Mouse (Mus musculus): ENCODE results near the gene Ap1m2.

Ap1m2 gene

DNA sequence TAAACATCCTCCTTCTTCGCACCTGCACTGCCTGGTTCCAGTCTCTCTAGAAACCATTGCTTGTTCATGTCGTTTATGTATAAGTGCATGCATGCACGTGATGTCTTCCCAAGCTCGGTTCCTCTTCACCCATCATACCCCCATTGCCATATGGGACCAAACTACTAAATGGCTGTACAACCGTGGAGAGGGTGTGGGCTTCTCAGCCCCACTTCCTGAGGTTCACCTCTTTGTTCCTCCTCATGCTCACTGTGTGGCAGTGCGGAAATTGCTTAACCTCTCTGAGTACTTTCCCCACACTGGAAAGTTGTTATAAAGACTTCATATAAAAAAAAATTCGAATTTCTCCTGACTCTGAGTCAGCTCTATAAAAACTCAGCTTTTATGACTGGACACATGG, 4.6 kb upstream of the Ap1m2 start:
- CTCF ChIA-PET, result interaction anchor here in 1 of 4 experiments (1.0 to 7.1 kb wide), 2 partner anchors 21 to 41 kb away, joined by 3 to 96 read pairs; no protein-coding TSS in a partner anchor
- POLR2A ChIA-PET, result interaction anchor here in 2 of 4 experiments (1.1 to 3.6 kb wide), 5 partner anchors 13 to 104 kb away, joined by 3 to 15 read pairs (median 4); partner anchors contain the start of gene Cdkn2d (in 1 of the 2)

DNA sequence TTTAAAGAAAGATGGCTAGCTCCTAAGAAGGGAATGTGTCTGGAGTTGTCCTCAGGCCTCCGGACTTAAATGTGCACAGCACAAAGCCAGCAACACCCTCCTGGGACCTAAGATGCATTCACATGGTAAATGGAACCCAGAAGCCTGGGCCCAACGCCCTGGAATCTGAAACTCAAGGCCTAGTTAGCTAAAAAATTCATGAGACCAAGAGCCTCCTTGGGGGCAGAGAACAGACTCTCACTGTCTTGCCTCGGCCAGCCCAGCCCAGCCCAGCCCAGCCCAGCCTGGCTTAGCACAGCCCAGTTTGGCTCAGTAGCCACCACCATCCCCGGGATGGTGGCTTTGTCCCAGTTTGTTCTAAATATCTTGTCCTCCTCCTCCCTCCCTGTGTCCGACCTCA, 3.3 kb upstream of the Ap1m2 start:
- ChIA-PET CTCF (interaction anchor here (0.5 to 7.1 kb wide), 8 partner anchors 15 to 51 kb away, joined by 3 to 96 read pairs (median 5); no protein-coding TSS in a partner anchor), POLR2A (interaction anchor here in 2 of 4 experiments (0.7 to 3.6 kb wide), 22 partner anchors 15 to 339 kb away, joined by 3 to 15 read pairs (median 4); partner anchors contain the start of genes Cdkn2d (in 2 of the 2), Atg4d (in 1 of the 2) and Tmed1 (in 1 of the 2))

DNA sequence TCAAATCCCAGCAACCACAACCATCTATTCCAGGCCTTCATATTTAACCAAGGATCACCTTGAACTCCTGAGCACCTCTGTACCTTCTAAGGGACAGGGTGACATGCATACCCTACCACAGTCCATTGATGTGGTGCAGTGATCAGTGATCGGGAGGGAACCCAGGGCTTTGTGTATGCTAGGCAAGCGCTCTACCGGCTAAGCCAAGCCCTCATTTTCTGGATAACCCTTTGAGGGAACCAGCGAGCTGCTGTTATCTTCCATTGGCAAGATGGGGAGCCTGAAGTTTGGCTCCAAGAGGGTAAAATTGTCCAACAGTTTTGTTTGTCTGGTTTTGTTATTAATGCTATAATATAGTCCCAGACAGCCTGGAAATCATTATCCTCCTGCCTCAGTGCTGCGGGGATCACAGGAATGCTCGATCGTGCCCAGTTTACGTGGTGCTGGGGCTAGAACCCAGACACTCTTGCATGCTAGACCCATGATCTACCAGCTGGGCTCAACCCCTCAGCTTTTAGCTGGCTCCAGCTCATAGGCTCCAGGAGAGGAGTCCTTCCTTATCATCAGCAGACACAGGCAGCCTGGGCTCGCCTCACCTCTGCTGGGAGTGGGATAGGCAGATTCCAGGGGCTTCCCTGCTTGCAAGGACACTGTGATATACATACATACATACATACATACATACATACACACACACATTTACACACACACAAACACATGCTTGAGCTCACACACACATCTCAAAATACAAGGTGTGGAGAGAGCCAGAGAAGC, 2.4 kb upstream of the Ap1m2 start:
- POLR2A ChIA-PET, result interaction anchor here (0.6 to 3.6 kb wide), 28 partner anchors 16 to 231 kb away, joined by 3 to 15 read pairs (median 4); partner anchors contain the start of genes Cdkn2d (in 2 of the 4), Atg4d (in 1 of the 4), Dnm2 (in 1 of the 4) and Tmed1 (in 1 of the 4)
- CTCF ChIA-PET, result interaction anchor here (0.5 to 7.1 kb wide), 21 partner anchors 16 to 454 kb away, joined by 3 to 96 read pairs (median 5); partner anchors contain the start of gene Eif3g (in 1 of the 4)

GRCm38 (mm10) chr9:21313394-21313793, 1.3 kb upstream of the Ap1m2 start:
- POLR2A ChIA-PET, result interaction anchor here in 3 of 4 experiments (0.6 to 3.1 kb wide), 22 partner anchors 15 to 233 kb away, joined by 3 to 11 read pairs (median 3); partner anchors contain the start of genes Gm38431 (in 1 of the 3), Raver1 (in 1 of the 3) and Tmed1 (in 1 of the 3)
- CTCF ChIA-PET, result interaction anchor here (0.5 to 7.1 kb wide), 61 partner anchors 8 to 735 kb away, joined by 3 to 96 read pairs (median 4); partner anchors contain the start of genes Cdkn2d (in 2 of the 4), Atg4d (in 1 of the 4), Eif3g (in 1 of the 4) and Kri1 (in 1 of the 4)

GRCm38 (mm10) chr9:21311695-21312094, 442 bp downstream of the Ap1m2 start:
- POLR2A ChIA-PET, result interaction anchor here in 3 of 4 experiments (0.5 to 6.4 kb wide), 23 partner anchors 9 to 595 kb away, joined by 3 to 47 read pairs (median 4); partner anchors contain the start of genes Cdkn2d (in 3 of the 3), Atg4d (in 1 of the 3), Carm1 (in 1 of the 3) and Kri1 (in 1 of the 3)

DNA sequence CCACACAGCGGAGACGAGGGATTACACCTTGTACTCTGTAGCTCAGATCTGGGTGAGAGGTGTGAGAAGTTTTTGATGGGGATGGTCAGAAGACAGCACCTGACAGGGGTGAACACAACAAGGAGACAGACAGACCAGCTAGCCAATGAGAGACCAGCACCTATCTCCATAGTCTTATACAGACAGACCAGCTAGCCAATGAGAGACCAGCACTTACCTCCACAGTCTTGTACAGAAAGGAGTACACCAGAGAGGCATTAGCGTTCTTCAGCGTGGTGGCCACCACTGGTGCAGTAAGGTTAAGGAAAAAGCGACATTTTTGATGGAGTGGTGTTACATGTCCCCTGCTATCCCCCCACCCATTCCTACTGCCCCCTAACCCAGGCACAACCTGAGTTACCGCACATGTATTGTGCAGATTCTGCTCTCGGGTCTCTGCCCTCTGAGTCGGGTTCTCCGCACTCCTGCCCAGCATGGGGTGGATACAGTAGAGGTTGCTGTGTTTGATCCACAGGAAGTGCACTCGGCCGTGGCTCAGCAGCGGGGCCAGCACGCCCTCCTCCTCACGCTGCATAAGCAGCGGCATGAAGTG, 2.9 kb downstream of the Ap1m2 start:
- ChIA-PET POLR2A (interaction anchor here in 3 of 4 experiments (0.6 to 6.4 kb wide), 12 partner anchors 12 to 181 kb away, joined by 3 to 47 read pairs (median 4); partner anchors contain the start of gene Cdkn2d (in 3 of the 3)), CTCF (interaction anchor here (0.5 to 3.4 kb wide), 13 partner anchors 10 to 505 kb away, joined by 3 to 14 read pairs (median 4); partner anchors contain the start of genes Atg4d (in 1 of the 4) and Cdkn2d (in 1 of the 4))

More at GRCm38 (mm10) chr9:21311695-21312094, 442 bp downstream of the Ap1m2 start:
- CTCF ChIA-PET, result interaction anchor here in 3 of 4 experiments (0.6 to 7.1 kb wide), 16 partner anchors 19 to 121 kb away, joined by 3 to 96 read pairs (median 4); partner anchors contain the start of gene Cdkn2d (in 2 of the 3)

DNA sequence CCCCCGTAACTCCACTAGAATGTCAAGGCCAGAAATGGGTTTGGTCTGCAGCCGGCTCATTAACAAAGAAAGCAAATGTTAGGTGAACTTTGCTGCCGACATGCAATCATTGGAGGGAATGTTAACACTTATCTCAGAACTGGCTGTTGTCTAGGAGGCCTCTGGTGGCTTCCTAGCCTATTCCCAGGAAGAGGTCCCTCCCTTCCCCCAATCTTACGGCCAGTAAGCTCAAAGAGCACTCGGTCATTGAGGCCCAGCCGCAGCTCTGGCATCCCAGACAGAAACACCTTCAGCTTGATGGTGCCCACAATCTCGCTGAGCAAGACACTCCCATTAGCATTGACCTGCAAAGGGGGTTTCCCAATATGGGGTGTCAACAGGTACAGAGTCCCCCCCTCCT, 7.1 kb downstream of the Ap1m2 start:
- POLR2A ChIA-PET, result interaction anchor here in 1 of 4 experiments (0.8 to 1.5 kb wide), 3 partner anchors 10 to 46 kb away, joined by 3 to 5 read pairs (median 3); no protein-coding TSS in a partner anchor
- CTCF ChIA-PET, result interaction anchor here in 1 of 4 experiments (1.1 kb wide), 1 partner anchor 52 kb away, joined by 3 read pairs; no protein-coding TSS in a partner anchor

DNA sequence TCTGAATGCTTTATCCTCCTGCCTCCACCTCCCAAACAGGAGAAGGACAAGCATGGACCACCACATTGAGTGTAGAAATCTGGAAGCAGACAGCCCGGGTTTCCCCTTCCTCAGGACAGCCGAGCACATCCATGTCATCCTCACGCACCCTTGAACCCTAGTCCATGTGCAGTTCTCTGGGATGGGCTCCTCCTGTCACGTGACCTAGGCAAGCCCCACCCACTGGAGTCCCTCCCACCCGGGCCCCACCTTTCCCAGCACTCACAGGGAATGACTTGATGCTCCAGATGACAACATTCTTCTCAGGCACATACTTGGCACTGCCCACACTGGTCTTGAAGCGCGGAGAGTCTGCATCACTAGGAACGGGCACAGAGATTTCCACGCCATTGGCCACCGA, 13.1 kb downstream of the Ap1m2 start:
- POLR2A ChIA-PET, result interaction anchor here in 3 of 4 experiments (0.6 to 1.9 kb wide), 11 partner anchors 8 to 207 kb away, joined by 3 to 6 read pairs (median 3); partner anchors contain the start of genes Ap1m2 (in 1 of the 3), Cdkn2d (in 1 of the 3), Gm38431 (in 1 of the 3) and Kri1 (in 1 of the 3)
- CTCF ChIA-PET, result interaction anchor here in 3 of 4 experiments (0.6 to 1.1 kb wide), 4 partner anchors 9 to 58 kb away, joined by 3 to 6 read pairs (median 3); no protein-coding TSS in a partner anchor

GRCm38 (mm10) chr9:21292271-21292670, 19.9 kb downstream of the Ap1m2 start:
- CTCF ChIA-PET, result interaction anchor here in 3 of 4 experiments (0.6 to 2.3 kb wide), 9 partner anchors 20 to 376 kb away, joined by 3 to 9 read pairs (median 6); partner anchors contain the start of gene Ap1m2 (in 1 of the 3)
- POLR2A ChIA-PET, result interaction anchor here in 3 of 4 experiments (0.6 to 4.1 kb wide), 18 partner anchors 9 to 477 kb away, joined by 3 to 47 read pairs (median 6); partner anchors contain the start of genes Ap1m2 (in 2 of the 3), Atg4d (in 1 of the 3) and Carm1 (in 1 of the 3)

- POLR2A ChIA-PET, result interaction anchor here (0.6 to 4.1 kb wide), 89 partner anchors 8 to 794 kb away, joined by 3 to 47 read pairs (median 5); partner anchors contain the start of genes Ap1m2 (in 3 of the 4), Tmed1 (in 3 of the 4), Atg4d (in 2 of the 4) and Keap1 (in 2 of the 4)
- CTCF ChIA-PET, result interaction anchor here in 3 of 4 experiments (0.6 to 2.3 kb wide), 22 partner anchors 19 to 262 kb away, joined by 3 to 15 read pairs (median 6); partner anchors contain the start of genes Atg4d (in 1 of the 3), Carm1 (in 1 of the 3), Icam4 (in 1 of the 3) and Slc44a2 (in 1 of the 3)
Observed at GRCm38 (mm10) chr9:21291868-21292267, 20.3 kb downstream of the Ap1m2 start.

- ChIA-PET CTCF (interaction anchor here (0.6 to 2.3 kb wide), 38 partner anchors 8 to 552 kb away, joined by 3 to 15 read pairs (median 4); partner anchors contain the start of genes Atg4d (in 1 of the 4), Carm1 (in 1 of the 4), Icam4 (in 1 of the 4) and Slc44a2 (in 1 of the 4)), POLR2A (interaction anchor here (0.5 to 4.1 kb wide), 124 partner anchors 8 to 794 kb away, joined by 3 to 47 read pairs (median 5); partner anchors contain the start of genes Ap1m2 (in 3 of the 4), Atg4d (in 3 of the 4), Tmed1 (in 3 of the 4) and Keap1 (in 2 of the 4))
Observed at GRCm38 (mm10) chr9:21291022-21291787, 20.9 kb downstream of the Ap1m2 start, which contains the start of gene Cdkn2d. Cdkn2d (minus strand) TSS chr9:21291407.

DNA sequence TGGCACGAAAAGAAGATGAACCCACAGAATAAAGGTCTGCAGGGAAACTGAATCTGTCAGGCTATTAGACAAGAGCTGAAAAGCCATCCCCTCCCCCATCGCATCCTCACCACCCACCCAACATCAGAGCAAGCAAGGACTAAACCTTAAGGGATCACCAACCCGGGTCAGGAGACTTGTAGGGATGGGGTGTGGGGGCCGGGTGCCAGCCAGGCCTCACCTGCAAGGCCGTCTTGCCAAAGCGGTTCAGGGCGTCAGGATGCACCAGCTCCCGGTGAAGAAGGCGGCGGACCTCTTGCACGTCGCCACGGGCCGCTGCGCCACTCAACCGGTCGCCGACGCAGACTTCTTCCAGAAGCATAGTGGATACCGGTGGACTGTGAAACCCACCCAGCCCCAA, 21.5 kb downstream of the Ap1m2 start:
- ChIA-PET POLR2A (interaction anchor here (0.6 to 4.1 kb wide), 94 partner anchors 9 to 795 kb away, joined by 3 to 47 read pairs (median 5); partner anchors contain the start of genes Ap1m2 (in 3 of the 4), Atg4d (in 3 of the 4), Keap1 (in 2 of the 4) and Qtrt1 (in 2 of the 4)), CTCF (interaction anchor here (0.6 to 2.1 kb wide), 27 partner anchors 8 to 552 kb away, joined by 3 to 15 read pairs (median 4); partner anchors contain the start of genes Atg4d (in 1 of the 4), Carm1 (in 1 of the 4), Slc44a2 (in 1 of the 4) and Tmed1 (in 1 of the 4))

- ChIA-PET CTCF (no interaction called here), POLR2A (interaction anchor here in 2 of 4 experiments (0.6 to 1.6 kb wide), 5 partner anchors 10 to 51 kb away, joined by 3 to 6 read pairs (median 3); no protein-coding TSS in a partner anchor)
Observed at GRCm38 (mm10) chr9:21289337-21289671, 22.8 kb downstream of the Ap1m2 start.

DNA sequence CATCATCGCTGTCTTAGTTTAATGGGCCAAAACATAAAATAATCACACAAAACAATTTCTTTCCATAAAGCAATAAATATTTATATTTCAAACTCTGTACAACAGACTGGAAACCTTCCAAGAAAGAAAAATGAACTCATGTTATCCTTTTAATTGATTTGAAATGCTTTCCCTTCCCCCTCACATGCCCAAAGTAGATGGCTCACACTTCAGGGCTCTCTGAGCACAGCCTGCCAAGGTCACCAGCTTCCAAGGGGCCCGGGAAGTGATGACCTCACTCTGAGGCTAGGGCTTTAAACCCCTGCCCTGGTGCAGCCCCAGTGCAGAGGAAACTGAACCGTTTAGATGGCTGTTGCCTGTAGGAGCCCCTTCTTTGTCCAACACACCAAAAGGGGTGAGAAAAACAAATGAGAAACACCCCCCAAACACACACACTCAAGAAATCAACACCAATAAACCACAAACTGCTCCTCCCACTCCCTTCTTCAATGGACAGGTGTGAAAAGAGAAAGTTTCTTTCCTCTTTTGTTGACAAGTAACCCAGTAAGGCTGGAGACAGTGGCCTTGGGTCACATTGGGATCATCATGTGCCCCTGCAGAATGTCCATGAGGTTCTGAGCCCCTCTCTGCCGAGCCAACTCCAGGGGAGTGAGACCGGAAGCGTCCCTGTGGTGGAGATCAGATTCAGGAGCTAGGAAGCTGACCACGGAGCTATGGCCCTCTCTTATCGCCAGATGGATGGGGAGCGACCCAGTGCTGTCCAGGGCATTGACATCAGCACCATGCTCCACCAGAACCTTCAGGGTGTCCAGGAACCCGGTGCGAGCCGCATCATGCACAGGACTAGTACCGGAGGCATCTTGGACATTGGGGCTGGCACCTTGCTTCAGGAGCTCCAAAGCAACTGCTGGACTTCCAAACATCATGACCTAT, 23.5 kb downstream of the Ap1m2 start:
- CTCF ChIA-PET, result interaction anchor here in 1 of 4 experiments (1.6 kb wide), 1 partner anchor 69 kb away, joined by 8 read pairs; no protein-coding TSS in a partner anchor
- POLR2A ChIA-PET, result interaction anchor here in 3 of 4 experiments (0.5 to 2.7 kb wide), 26 partner anchors 10 to 144 kb away, joined by 3 to 12 read pairs (median 4); partner anchors contain the start of gene Slc44a2 (in 1 of the 3)
